Mouse (Mus musculus) G1E (cell line): ENCODE measurements around the gene Pop7.

Experiments
- CTCF ChIP-seq: IDR thresholded peaks from 2 replicates; pipeline ENCODE4 v1.5.1; 2012; ENCODE audit warnings: low read depth, low read length, inconsistent platforms, mixed read lengths
- GATA1 ChIP-seq: IDR thresholded peaks from 2 replicates; pipeline ENCODE4 v1.6.1; 2012; ENCODE audit warnings: borderline replicate concordance, low read length, inconsistent platforms, mixed read lengths

DNA sequence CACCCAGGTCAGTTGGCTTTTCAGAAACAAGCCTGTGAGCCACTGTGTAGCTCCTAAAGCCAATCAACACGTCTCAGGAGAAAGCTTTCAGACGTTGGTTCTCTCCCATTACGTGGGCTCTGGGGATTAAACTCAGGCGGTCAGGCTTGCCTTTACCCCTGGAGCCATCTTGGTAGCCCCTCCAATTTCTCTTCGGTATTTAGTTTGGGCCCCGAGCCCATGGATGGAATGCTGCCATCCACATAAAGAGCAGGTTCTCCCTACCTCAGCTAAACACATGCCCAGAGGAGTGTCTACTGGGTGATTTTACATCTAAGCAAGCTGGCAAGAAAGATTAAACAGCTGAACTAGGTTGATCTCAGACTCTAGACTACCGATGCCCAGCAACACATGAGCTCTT, 2.1 kb downstream of the Pop7 start:
- TF ChIP-seq CTCF (no peak), GATA1 (no peak)
